Mouse (Mus musculus): ENCODE measurements around the gene Nfam1.
"Not testable (repeated sequence)": the region's sequence is repeated elsewhere in the genome, so short reads cannot be mapped to it uniquely, and the experiment has no call there.

GRCm38 (mm10) chr15:83045565-83045964 lies 12.5 kb upstream of the Nfam1 start:
- TF ChIP-seq POLR2A (IDR thresholded peaks at IDR 0.05; ENCODE audit: control insufficient read depth, low read depth, low read length); CTCF (IDR thresholded peaks at IDR 0.05; ENCODE audit: control insufficient read depth, insufficient read depth, insufficient replicate concordance, low read depth, low read length): not testable (repeated sequence)

Measured in testis, adult 2 months (tissue).